Mouse (Mus musculus) heart, adult 18-20 months (tissue): ENCODE measurements around the gene Kdm6b. TPM values are rescaled to one million over a fixed set of nuclear protein-coding genes. Genes with fewer than 3 reads are reported as not detected.

Source experiments
- DNase-seq, 2 experiments: peaks; one replicate each; pipeline ENCODE4 v3.0.0; 2021 to 2022; ENCODE audit warnings: mixed read lengths in 1 of 2
- total RNA-seq, 2 experiments: library from RNA; stranded (reverse); gene quantifications; 2 replicates each; pipeline ENCODE4 v1.2.3; 2021

Gene Kdm6b
- total RNA-seq, 2 experiments from 2014 or later = 15.8 to 18.0 TPM

- DNase-seq = no peak
Measured at GRCm38 (mm10) chr11:69406282-69406681, 7.2 kb downstream of the Kdm6b start.

- DNase-seq = no peak
Measured at GRCm38 (mm10) chr11:69405397-69406200, 7.9 kb downstream of the Kdm6b start.

GRCm38 (mm10) chr11:69404595-69405396 lies 8.7 kb downstream of the Kdm6b start:
- no peak for DNase-seq

- no peak for DNase-seq
Measured at GRCm38 (mm10) chr11:69403691-69404594, 9.5 kb downstream of the Kdm6b start.

GRCm38 (mm10) chr11:69401987-69402386 lies 11.5 kb downstream of the Kdm6b start:
- DNase-seq = no peak

- peak; percentile 90 to 93 for DNase-seq
Measured at GRCm38 (mm10) chr11:69401210-69401637, 12.3 kb downstream of the Kdm6b start.

GRCm38 (mm10) chr11:69400083-69400850 lies 13.2 kb downstream of the Kdm6b start:
- peak in 1 of 2 experiments; percentile 33 for DNase-seq

GRCm38 (mm10) chr11:69399201-69400082 lies 14.0 kb downstream of the Kdm6b start:
- DNase-seq = no peak

GRCm38 (mm10) chr11:69398486-69399200 lies 14.8 kb downstream of the Kdm6b start:
- peak in 1 of 2 experiments; percentile 22 for DNase-seq

- DNase-seq = peak; percentile 64 to 74
Measured at GRCm38 (mm10) chr11:69398059-69398458, 15.4 kb downstream of the Kdm6b start, which contains the start of gene Tmem88. Gene Tmem88 (minus strand): TSS chr11:69398234.

GRCm38 (mm10) chr11:69397581-69398057 lies 15.9 kb downstream of the Kdm6b start:
- peak in 1 of 2 experiments; percentile 33 for DNase-seq

- peak; percentile 70 to 91 for DNase-seq
Measured at GRCm38 (mm10) chr11:69396772-69397171, 16.7 kb downstream of the Kdm6b start.

GRCm38 (mm10) chr11:69395634-69396373 lies 17.7 kb downstream of the Kdm6b start:
- DNase-seq = peak; percentile 98 to 99

- peak; percentile 94 to 95 for DNase-seq
Measured at GRCm38 (mm10) chr11:69395235-69395633, 18.2 kb downstream of the Kdm6b start, which contains the start of the genes Naa38 and Cyb5d1. Gene Naa38 (plus strand): TSS chr11:69395487. Gene Cyb5d1 (minus strand): TSS chr11:69395631.

GRCm38 (mm10) chr11:69394591-69395167 lies 18.8 kb downstream of the Kdm6b start:
- peak in 1 of 2 experiments; percentile 45 for DNase-seq

GRCm38 (mm10) chr11:69390400-69391034 lies 23.0 kb downstream of the Kdm6b start:
- DNase-seq = peak; percentile 68 to 87
